Mouse (Mus musculus): ENCODE data around the gene Ptgdr.
"Not testable (repeated sequence)": the region's sequence is repeated elsewhere in the genome, so short reads cannot be mapped to it uniquely, and the experiment has no call there.

- TF ChIP-seq CTCF, EP300 (IDR thresholded peaks at IDR 0.05; ENCODE audit: low read depth): not testable (repeated sequence)
These were observed 42.6 kb upstream of the Ptgdr start for GRCm38 (mm10) chr14:44901735-44902134.

All from liver, embryonic 14.5 days (tissue).